In the genomic region with DNA sequence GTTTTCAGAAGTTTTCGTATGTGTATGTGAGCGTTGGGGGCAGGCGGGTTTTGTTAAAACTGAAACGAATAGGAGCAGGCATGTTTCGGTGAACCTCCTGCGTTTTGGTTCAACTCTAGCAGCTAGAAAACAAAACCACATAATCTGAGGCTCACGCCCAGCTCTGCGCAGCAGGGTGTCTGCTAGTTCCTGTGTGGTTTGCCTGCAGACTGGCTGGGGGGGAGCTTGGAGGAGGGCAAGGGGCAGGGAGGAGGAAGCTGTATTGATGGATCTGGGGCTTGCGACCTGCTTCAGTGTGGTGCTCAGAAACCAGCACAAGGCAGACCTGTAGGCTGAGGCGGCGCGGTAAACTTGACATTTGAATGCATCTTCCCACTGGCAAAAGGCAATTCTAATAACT, we compare ENCODE assay signal across 10 mouse cellular contexts. TPM values are rescaled to one million over a fixed set of nuclear protein-coding genes. Genes with fewer than 3 reads are reported as not detected.
DNase-seq lines count a peak whose midpoint lies in the region; ATAC-seq lines count a peak whose summit lies in the region.
"Had no signal": no experiment of that assay in that cellular context is flagged by ENCODE, and none has a peak within 500 bp of the region (broad histone marks: within the 10 kb centered on the region; RNA-seq: fewer than 3 reads in every experiment).

A gene (plus strand): TSS at position 304 of the 400 bp plus-strand sequence.

- no peaks in the 10 kb centered on the region for H3K9me3 ChIP-seq in intestine, embryonic 15.5 days
- H3K9me3 ChIP-seq: hindbrain, embryonic 10.5 days; limb, embryonic 10.5 days had no signal

- 63% methylated on average over 12 of the region's 12 CpGs for whole genome bisulfite sequencing in intestine, embryonic 15.5 days

- no peak within 1 kb of the TSS for H3K27ac ChIP-seq in intestine, embryonic 15.5 days
- H3K27ac ChIP-seq: hindbrain, embryonic 10.5 days; limb, embryonic 10.5 days had no signal

- H3K4me1 ChIP-seq in intestine, embryonic 15.5 days (replicated peaks), result no peaks in the 10 kb centered on the region
- H3K4me1 ChIP-seq: limb, embryonic 10.5 days had no signal

- H3K4me2 ChIP-seq in intestine, embryonic 15.5 days (replicated peaks), result no peak within 1 kb of the TSS

- H3K27me3 ChIP-seq in intestine, embryonic 15.5 days (replicated peaks), result peaks cover 5% of the 10 kb centered on the region; the same call in 1 of the 2 replicates

- no peak within 1 kb of the TSS for H3K4me3 ChIP-seq in intestine, embryonic 15.5 days (replicated peaks)
- H3K4me3 ChIP-seq: hindbrain, embryonic 10.5 days; limb, embryonic 10.5 days had no signal

- ATAC-seq in inflammation-experienced regulatory T-cells, adult 6 months, result peak; percentile 92
- ATAC-seq in intestine, embryonic 15.5 days, result no peak

- H3K36me3 ChIP-seq in intestine, embryonic 15.5 days, result no peaks in the 10 kb centered on the region
- H3K36me3 ChIP-seq: hindbrain, embryonic 10.5 days; limb, embryonic 10.5 days had no signal

- peak; percentile 17 for DNase-seq in kidney, adult 9 months
- no peak for DNase-seq in kidney, postnatal 4 days
- peak; percentile 95 for DNase-seq in naive thymus-derived CD4-positive, alpha-beta T cell, adult 2 months (ENCODE audit: low read depth)
- DNase-seq in left cerebral cortex, adult 8-10 months (ENCODE audit: low spot score in 2 of 2), result no peak
- DNase-seq in frontal cortex, postnatal 14 days (ENCODE audit: low spot score in 2 of 2), result no peak
- no peak for DNase-seq in urinary bladder, postnatal 25 days (ENCODE audit: low spot score)

- no peak within 1 kb of the TSS for H3K9ac ChIP-seq in intestine, embryonic 15.5 days

RNA-seq across cellular contexts. Expression of the gene that starts here (rescaled TPM):
- polyA plus RNA-seq in inflammation-experienced regulatory T-cells, adult 6 months (2017; shearing (Covaris generic)), result 10 to 100 TPM; 27.9 to 51.6 (median 43.6) TPM
- 0.95 and 1.3 TPM in 2 replicates for polyA plus RNA-seq in intestine, embryonic 15.5 days (2015; fragmentation: Nextera tagmentation; extraction: Ambion mirVana)
- total RNA-seq in left cerebral cortex, adult 8-10 months (2022), result under 1 TPM; 0.16 to 0.84 (median 0.79) TPM

Comparison
In these comparisons a context has a peak if more than half of its experiments do, and no peak if none do; other contexts are left out.
1. RNA of the gene that starts here (polyA plus RNA-seq): 27.9 to 51.6 TPM in inflammation-experienced regulatory T-cells, adult 6 months; 0.95 to 1.3 TPM in intestine, embryonic 15.5 days; every median in the first group is over 10 times any median in the second.
2. DNase-seq: peak in kidney, adult 9 months (single experiment) and naive thymus-derived CD4-positive, alpha-beta T cell, adult 2 months (single experiment); none in kidney, postnatal 4 days (0 of 2), left cerebral cortex, adult 8-10 months (0 of 2), frontal cortex, postnatal 14 days (0 of 2) and urinary bladder, postnatal 25 days (single experiment).